Mouse (Mus musculus): ENCODE measurements around the gene Olfr429. TPM values are rescaled to one million over a fixed set of nuclear protein-coding genes. Genes with fewer than 3 reads are reported as not detected.
A peak's percentile ranks its signal among the peaks of the same experiment; 100 is the strongest.
"Not testable (repeated sequence)": the region's sequence is repeated elsewhere in the genome, so short reads cannot be mapped to it uniquely, and the experiment has no call there.

Gene Olfr429
- total RNA-seq (2021) = not detected
- long read RNA-seq, experiment 1 = 0 reads
- long read RNA-seq, experiment 2 = 0 reads

- H3K4me3 ChIP-seq = no peak within 1 kb of the TSS
- H3K27ac ChIP-seq = no peak within 1 kb of the TSS
- DNase-seq (ENCODE audit: low spot score in 2 of 2) = no peak
- no peak for TF ChIP-seq CTCF (conservative IDR thresholded peaks at IDR 0.05)
Observed at GRCm38 (mm10) chr1:174084031-174084430, at the start of gene Olfr429. Gene Olfr429, plus strand, starts transcription at chr1:174084331.

- no peak for TF ChIP-seq CTCF (conservative IDR thresholded peaks at IDR 0.05)
- no peak for DNase-seq (ENCODE audit: low spot score in 2 of 2)
- no peak overlapping the region for H3K4me3 ChIP-seq
- no peak overlapping the region for H3K27ac ChIP-seq
Observed at GRCm38 (mm10) chr1:174035841-174036240, 48.3 kb upstream of the Olfr429 start.

DNA sequence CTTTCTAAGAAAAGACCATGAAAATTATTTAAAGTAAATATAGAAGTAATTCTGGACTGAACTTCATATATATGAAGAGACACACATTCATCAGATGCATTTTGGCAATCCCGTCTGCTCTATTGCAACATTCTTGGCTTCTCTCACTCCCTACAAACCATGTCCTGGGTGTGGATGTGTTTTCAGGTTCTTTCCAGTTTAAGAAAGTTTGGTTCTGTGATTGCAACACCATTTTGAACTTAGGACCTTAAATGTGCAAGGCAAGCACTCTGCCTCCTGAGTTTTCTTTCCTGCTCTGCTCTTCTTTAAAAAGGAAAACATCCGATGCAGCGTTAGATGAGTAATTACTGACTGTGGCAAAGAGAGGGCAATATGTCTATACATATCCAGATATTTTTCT lies 45.7 kb upstream of the Olfr429 start:
- no peak for TF ChIP-seq CTCF (conservative IDR thresholded peaks at IDR 0.05)
- no peak for DNase-seq (ENCODE audit: low spot score in 2 of 2)
- Histone ChIP-seq H3K27ac (no peak overlapping the region), H3K4me3 (no peak overlapping the region)

DNA sequence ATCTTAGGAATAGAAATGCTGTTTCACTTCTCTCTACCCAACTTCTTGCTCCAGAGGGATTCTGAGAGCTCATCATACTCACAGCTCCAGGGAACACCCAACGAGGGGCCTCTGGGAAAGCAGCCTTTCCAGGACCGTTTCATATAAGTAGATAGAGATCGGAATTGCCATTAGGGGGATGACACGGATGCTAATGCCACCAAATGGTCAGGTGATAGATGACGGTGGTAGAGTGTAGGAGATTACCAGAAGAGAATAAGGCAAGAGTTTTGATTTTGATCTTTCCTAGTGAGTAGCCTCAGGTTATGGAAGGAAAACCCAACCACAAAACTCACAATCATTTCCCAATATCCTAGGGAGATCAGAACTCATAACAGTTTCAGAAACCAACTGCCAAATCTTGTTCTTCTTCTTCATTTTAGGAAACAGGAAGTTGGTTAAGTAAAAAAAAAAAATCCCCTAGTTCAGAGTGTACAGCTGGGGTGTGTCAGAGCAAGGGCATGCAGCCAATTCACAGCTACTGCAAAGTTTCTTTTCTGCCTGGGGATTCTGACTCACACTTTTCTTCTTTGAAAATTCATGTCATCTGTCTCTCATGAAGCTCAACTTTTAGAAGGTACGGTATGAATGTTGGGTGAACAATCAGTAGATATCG lies 43.5 kb upstream of the Olfr429 start, which contains the start of gene Olfr433:
TSS of gene Olfr433 (plus strand) at position 183 of the 655 bp plus-strand sequence.
- Histone ChIP-seq H3K27ac (no peak within 1 kb of the TSS), H3K4me3 (no peak within 1 kb of the TSS)
- no peak for TF ChIP-seq CTCF (conservative IDR thresholded peaks at IDR 0.05)
- DNase-seq (ENCODE audit: low spot score in 2 of 2) = peak in 1 of 2 experiments; percentile 10

DNA sequence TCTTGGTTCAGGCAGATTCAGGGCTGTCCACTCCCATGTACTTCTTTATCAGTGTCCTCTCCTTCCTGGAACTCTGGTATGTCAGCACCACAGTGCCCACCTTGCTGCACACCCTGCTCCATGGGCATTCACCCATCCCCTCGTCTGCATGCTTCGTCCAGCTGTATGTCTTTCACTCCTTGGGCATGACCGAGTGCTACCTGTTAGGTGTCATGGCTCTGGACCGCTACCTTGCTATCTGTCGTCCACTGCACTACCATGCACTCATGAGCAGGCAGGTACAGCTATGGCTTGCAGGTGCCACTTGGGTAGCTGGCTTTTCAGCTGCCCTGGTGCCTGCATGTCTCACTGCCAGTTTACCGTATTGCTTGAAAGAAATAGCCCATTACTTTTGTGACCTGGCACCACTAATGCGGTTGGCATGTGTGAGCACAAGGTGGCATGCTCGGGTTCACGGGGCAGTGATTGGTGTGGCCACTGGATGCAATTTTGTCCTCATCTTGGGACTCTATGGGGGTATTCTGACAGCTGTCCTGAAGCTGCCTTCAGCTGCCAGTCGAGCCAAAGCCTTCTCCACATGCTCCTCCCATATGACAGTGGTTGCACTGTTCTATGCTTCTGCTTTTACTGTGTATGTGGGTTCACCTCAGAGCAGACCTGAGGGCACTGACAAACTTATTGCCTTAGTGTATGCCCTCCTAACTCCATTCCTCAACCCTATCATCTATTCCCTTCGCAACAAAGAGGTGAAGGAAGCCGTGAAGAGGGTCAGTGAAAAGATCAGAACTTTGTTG lies 41.8 kb upstream of the Olfr429 start:
- not testable (repeated sequence) for DNase-seq (ENCODE audit: low spot score in 2 of 2); H3K4me3 ChIP-seq

DNA sequence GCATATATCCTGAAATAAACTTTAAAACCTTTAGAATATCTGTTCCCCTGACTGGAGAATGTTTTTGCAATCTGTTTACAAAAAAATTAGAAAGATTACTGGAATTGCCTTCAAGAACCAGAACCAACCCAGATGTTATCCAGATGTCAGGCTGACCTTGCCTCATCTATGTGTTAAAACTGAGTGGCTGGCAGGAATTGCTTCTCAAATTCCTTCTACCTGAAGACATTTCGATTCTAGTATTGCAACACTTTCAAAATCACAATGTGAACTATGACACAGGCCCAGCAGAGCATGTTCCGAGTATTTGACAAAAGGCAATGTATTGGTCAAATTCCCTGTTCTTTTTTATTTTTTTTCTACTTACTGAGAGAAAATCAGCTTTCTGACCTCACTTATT lies 39.7 kb upstream of the Olfr429 start:
- Histone ChIP-seq H3K4me3 (no peak overlapping the region), H3K27ac (no peak overlapping the region)
- DNase-seq (ENCODE audit: low spot score in 2 of 2) = no peak
- no peak for TF ChIP-seq CTCF (conservative IDR thresholded peaks at IDR 0.05)

More for the DNA sequence above, 41.8 kb upstream of the Olfr429 start:
- not testable (repeated sequence) for H3K27ac ChIP-seq

DNA sequence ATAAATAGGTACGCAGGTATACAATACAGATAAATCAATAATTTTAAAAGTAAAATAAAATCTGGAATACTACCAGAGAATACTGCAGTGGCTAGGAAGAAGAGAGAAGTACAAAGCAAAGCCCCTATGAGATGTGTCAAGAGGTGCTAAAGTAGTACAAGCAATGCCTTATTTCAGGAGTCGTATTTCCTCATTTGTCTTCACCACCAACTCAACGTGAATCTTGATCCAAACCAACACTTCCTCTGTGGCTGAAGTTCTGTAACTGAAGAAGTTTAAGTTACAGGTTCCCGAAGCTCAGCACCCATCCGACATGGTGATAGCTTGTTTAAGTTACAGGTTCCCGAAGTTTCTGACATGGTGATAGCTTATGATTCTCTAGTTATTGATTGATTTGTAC lies 35.9 kb upstream of the Olfr429 start:
- H3K4me3 ChIP-seq; DNase-seq (ENCODE audit: low spot score in 2 of 2); H3K27ac ChIP-seq: not testable (repeated sequence)

DNA sequence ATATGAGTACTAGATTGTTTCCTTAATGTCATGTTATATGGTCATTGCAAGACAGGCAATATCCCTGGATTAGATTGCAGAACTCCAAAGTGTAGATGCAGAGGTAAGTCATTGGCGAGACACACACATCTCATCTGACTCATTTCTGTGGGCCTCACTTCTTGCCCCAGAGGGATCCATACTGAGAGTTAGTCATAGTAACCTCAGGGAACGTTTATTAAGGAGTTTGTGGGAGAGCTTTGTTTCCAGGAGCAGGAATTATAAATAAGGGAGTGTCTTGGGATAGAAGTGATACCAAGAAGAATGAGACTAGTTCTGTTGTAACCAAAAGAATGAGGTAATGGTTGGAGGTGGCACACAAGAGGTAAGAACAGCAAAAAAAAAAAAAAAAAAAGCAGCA lies 35.2 kb upstream of the Olfr429 start, which contains the start of gene Olfr432:
TSS of gene Olfr432 (plus strand) at position 313 of the 400 bp plus-strand sequence.
- no peak for TF ChIP-seq CTCF (conservative IDR thresholded peaks at IDR 0.05)
- DNase-seq (ENCODE audit: low spot score in 2 of 2) = no peak
- H3K4me3 ChIP-seq = no peak within 1 kb of the TSS
- no peak within 1 kb of the TSS for H3K27ac ChIP-seq

- H3K27ac ChIP-seq; DNase-seq (ENCODE audit: low spot score in 2 of 2): not testable (repeated sequence)
Observed at GRCm38 (mm10) chr1:174049357-174049756, 34.8 kb upstream of the Olfr429 start.

GRCm38 (mm10) chr1:174050532-174050931 lies 33.6 kb upstream of the Olfr429 start:
- DNase-seq (ENCODE audit: low spot score in 2 of 2) = no peak
- TF ChIP-seq CTCF (conservative IDR thresholded peaks at IDR 0.05) = no peak
- Histone ChIP-seq H3K27ac (no peak overlapping the region), H3K4me3 (no peak overlapping the region)

More at GRCm38 (mm10) chr1:174049357-174049756, 34.8 kb upstream of the Olfr429 start:
- H3K4me3 ChIP-seq = not testable (repeated sequence)

DNA sequence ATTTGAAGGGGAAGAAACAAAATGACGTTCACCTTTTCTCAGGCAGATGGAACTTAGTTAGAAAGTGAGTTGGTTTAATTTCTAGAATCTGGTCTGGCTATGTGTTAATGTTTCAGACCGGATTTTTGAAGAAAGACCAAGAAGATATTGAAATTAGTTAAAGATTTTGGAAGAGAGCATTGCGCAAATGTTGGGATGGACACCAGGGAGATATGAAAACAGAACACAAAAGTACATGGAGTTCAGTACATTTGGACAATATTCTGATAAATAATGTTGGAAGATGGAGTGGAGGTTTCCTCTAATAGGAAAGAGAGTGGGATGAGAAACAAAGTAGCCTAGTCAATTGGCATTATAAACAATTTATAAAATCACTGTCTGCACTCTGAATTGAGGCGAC lies 32.6 kb upstream of the Olfr429 start:
- no peak for DNase-seq (ENCODE audit: low spot score in 2 of 2)
- TF ChIP-seq CTCF (conservative IDR thresholded peaks at IDR 0.05) = no peak
- Histone ChIP-seq H3K4me3 (no peak overlapping the region), H3K27ac (no peak overlapping the region)

- DNase-seq (ENCODE audit: low spot score in 2 of 2) = no peak
- no peak for TF ChIP-seq CTCF (conservative IDR thresholded peaks at IDR 0.05)
- H3K27ac ChIP-seq = no peak overlapping the region
- H3K4me3 ChIP-seq = no peak overlapping the region
Observed at GRCm38 (mm10) chr1:174051931-174052536, 32.1 kb upstream of the Olfr429 start.

DNA sequence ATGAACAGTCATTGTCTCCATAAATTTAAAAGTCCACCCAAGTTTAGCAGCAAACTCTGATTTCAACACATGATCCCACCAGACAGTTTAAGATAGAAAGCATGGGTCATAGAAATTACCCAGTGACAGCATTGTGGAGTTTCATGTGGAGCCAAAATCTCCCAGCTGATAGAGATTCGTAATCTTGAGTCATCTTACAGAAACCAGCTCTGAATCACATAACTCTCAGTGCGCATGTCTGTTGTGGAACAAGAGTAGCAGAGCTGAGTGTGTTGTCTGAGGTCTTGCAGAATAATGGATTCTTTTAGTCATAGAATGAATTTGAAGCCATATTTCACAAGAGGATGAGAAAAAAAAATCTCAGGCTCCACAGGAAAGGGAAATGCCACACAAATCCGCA lies 31.1 kb upstream of the Olfr429 start:
- DNase-seq (ENCODE audit: low spot score in 2 of 2) = peak; percentile 14 to 15
- Histone ChIP-seq H3K4me3 (no peak overlapping the region), H3K27ac (no peak overlapping the region)
- no peak for TF ChIP-seq CTCF (conservative IDR thresholded peaks at IDR 0.05)

Measured in layer of hippocampus, adult 2 months (tissue).